Mouse (Mus musculus) gastrocnemius, adult 18-20 months (tissue): ENCODE measurements around the gene Dlx1. TPM values are rescaled to one million over a fixed set of nuclear protein-coding genes. Genes with fewer than 3 reads are reported as not detected.
A peak's percentile ranks its signal among the peaks of the same experiment; 100 is the strongest.

Experiments used
- DNase-seq: peaks from one replicate; pipeline ENCODE4 v3.0.0; 2021; ENCODE audit warnings: low spot score
- total RNA-seq, 2 experiments: library from RNA; stranded (reverse); gene quantifications; 2 replicates each; pipeline ENCODE4 v1.2.3; 2021

Gene Dlx1
- total RNA-seq, 2 experiments from 2014 or later, result not detected

GRCm38 (mm10) chr2:71545882-71546639 is 18.1 kb downstream of the Dlx1 start:
- no peak for DNase-seq

- DNase-seq, result no peak
These were observed 18.7 kb downstream of the Dlx1 start, which contains the start of gene Dlx2 for GRCm38 (mm10) chr2:71546640-71547071. Gene Dlx2 (minus strand): TSS chr2:71546754.

- DNase-seq, result peak; percentile 72
These were observed 19.9 kb downstream of the Dlx1 start for GRCm38 (mm10) chr2:71547829-71548228.

- DNase-seq, result no peak
These were observed 22.4 kb downstream of the Dlx1 start for GRCm38 (mm10) chr2:71550330-71550729.

- no peak for DNase-seq
These were observed 23.8 kb downstream of the Dlx1 start for GRCm38 (mm10) chr2:71551704-71552103.

GRCm38 (mm10) chr2:71556071-71556470 is 28.2 kb downstream of the Dlx1 start:
- no peak for DNase-seq

- DNase-seq, result no peak
These were observed 38.6 kb downstream of the Dlx1 start for GRCm38 (mm10) chr2:71566466-71566865.

- DNase-seq, result no peak
These were observed 45.8 kb downstream of the Dlx1 start for GRCm38 (mm10) chr2:71573736-71574135.

GRCm38 (mm10) chr2:71577059-71577458 is 49.1 kb downstream of the Dlx1 start:
- no peak for DNase-seq

- peak; percentile 17 for DNase-seq
These were observed 52.9 kb downstream of the Dlx1 start for GRCm38 (mm10) chr2:71580632-71581466.

GRCm38 (mm10) chr2:71581488-71581887 is 53.6 kb downstream of the Dlx1 start:
- no peak for DNase-seq

Other genes with a start within 250 kb of the Dlx1 start
- 100 to 1,000 TPM; 379 to 427 TPM for gene Slc25a12, start 160.4 kb upstream of the Dlx1 start, total RNA-seq
- 10 to 100 TPM; 16.7 to 18.4 TPM for gene Hat1, start 139.2 kb upstream of the Dlx1 start, total RNA-seq
- gene Metap1d, start 74.8 kb upstream of the Dlx1 start, total RNA-seq, result 10 to 100 TPM; 25.2 to 30.6 TPM
- not detected for gene Dlx2, start 18.6 kb downstream of the Dlx1 start, total RNA-seq
- gene Itga6, start 217.5 kb downstream of the Dlx1 start, total RNA-seq, result 10 to 100 TPM; 14.2 to 18.3 TPM